Mouse (Mus musculus) MN1 (cell line): ENCODE results near the gene Hnrnph1.

Source experiments
- DNase-seq: peaks from one replicate; pipeline ENCODE4 v3.0.0-alpha.2; 2016; ENCODE audit warnings: low spot score

Hnrnph1 gene

GRCm38 (mm10) chr11:50403367-50404014 lies 26.7 kb downstream of the Hnrnph1 start:
- no peak for DNase-seq

DNA sequence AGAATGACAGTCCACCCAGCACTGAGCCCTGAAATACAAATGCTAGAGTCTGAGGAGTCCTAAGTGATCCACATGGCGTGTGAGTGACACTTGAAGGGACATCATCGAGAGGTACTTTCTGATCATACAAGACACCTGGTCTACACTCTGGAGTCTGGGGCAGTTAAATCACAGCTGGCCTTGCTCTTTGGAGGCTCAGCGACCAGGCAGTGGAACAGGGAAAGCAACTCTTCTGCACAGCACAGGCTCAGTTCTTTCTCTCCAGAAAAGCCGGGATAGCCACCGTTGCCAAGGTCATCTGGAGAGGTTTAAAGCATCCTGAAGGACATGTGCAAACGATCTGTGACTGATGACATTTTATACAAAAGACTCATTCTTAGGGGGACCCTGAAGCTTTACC lies 30.4 kb downstream of the Hnrnph1 start:
- DNase-seq: no peak

GRCm38 (mm10) chr11:50415563-50416241 lies 38.9 kb downstream of the Hnrnph1 start:
- no peak for DNase-seq

- DNase-seq: no peak
Measured at GRCm38 (mm10) chr11:50417856-50418255, 41.1 kb downstream of the Hnrnph1 start.

GRCm38 (mm10) chr11:50421461-50421860 lies 44.7 kb downstream of the Hnrnph1 start:
- DNase-seq: no peak

DNA sequence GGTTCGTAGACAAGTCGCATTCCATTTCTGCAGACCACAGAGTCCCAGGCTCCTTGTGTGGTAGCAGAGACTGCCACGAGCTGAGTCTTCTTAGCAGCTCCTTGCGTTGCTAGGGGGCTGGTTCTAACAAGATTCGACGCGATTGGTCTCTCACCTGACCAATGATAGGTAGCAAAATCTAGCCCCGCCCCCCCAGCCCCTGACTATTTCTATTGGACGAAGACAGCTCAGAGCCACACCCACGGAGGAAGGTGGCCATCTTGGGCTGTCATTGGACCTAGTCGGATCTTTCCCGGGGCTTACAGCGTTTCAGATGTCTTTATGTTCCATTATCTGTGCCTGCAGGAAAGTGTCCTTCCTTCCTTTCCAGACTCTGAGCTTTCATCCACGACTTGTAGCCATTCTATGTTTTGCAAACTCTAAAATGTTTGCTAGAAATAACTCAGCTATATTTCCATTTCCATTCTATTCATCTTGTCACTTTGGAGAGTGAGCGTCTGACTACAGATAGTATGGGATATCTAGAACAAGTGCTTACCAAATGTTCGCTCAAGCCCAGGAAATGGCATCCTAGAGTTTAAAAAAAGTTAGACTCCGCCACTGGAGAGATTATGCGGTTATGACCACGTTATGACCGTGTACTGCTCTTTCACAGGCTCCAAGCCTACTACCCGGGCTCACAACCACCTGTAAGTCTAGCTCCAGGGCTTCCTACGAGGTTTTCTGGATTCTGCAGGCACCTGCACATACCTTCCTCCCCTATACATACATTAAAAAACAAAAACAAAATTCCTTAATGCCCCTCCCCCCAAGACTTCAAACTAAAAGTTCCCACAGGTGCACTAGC lies 45.4 kb downstream of the Hnrnph1 start:
- peak; percentile 83 for DNase-seq

GRCm38 (mm10) chr11:50426056-50426455 lies 49.3 kb downstream of the Hnrnph1 start:
- DNase-seq: no peak

GRCm38 (mm10) chr11:50430277-50431133 lies 53.7 kb downstream of the Hnrnph1 start, which contains the start of gene Rufy1:
Gene Rufy1, minus strand, starts transcription at chr11:50431125.
- peak; percentile 93 for DNase-seq

- peak; percentile 60 for DNase-seq
Measured at GRCm38 (mm10) chr11:50431134-50432068, 54.6 kb downstream of the Hnrnph1 start.

- peak; percentile 37 for DNase-seq
Measured at GRCm38 (mm10) chr11:50432069-50432440, 55.3 kb downstream of the Hnrnph1 start.

DNA sequence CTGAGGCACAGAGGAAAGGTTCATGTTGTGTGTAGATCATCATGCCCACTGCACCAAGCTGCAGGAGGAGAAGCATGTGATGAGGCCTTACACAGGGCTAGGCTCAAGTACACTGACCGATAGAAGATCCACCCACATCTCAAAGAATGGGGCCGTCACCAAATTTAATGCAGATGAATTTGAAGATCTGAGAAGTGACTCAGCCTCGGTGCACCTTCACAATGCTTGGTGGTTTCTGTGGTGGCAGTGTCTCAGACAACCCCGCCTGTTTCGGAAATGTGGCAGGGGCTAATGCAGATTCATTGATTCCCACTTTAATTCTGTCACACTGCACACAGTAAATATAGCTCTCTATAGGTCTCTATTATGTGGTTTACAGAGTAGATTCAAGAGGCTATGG lies 56.1 kb downstream of the Hnrnph1 start:
- DNase-seq: no peak
